ENCODE assay signal across 8 mouse cellular contexts in the genomic region with DNA sequence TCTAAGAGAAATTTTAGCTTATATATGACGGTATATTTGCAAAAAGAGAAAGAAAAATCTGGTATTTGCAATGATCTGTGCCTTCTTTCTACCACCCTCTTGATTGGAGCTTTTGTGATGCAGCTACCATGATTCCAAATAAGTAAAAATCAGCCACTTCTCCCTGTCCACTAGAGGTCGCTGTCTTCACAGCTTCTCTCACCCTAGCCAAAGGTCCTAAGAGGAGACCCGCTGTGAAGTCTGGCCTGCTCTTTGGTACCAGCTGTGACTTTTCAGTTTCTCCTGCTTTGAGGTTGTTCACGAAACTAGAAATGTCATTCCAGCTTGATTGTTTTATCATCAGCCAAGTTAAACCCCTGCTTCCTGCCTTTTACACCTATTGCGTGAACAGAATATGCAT. TPM values are rescaled to one million over a fixed set of nuclear protein-coding genes. Genes with fewer than 3 reads are reported as not detected.
A peak's percentile ranks its signal among the peaks of the same experiment; 100 is the strongest.
DNase-seq lines count a peak whose midpoint lies in the region; TF ChIP-seq lines count a peak whose summit lies in the region.

No protein-coding gene starts in this region.

- no peak overlapping the region for H3K27ac ChIP-seq in liver, adult 2 months (replicated peaks; ENCODE audit: insufficient read depth, low read depth, low read length)

- H3K36me3 ChIP-seq in liver, adult 2 months (ENCODE audit: control insufficient read depth, insufficient read depth, low read length): no peaks in the 10 kb centered on the region

- DNase-seq in cerebellum, adult 18-20 months: peak; percentile 34 to 36
- no peak for DNase-seq in cerebellum, adult 11 months
- peak; percentile 33 for DNase-seq in liver, adult 2 months (ENCODE audit: extremely low read depth, low read depth, low spot score)
- DNase-seq in liver: no peak
- DNase-seq in brain, embryonic 14.5 days (ENCODE audit: low read depth): peak; percentile 78
- DNase-seq in kidney, adult 9 months: peak; percentile 52
- peak; percentile 11 for DNase-seq in retina, adult 2 months (ENCODE audit: low read depth, low spot score)
- DNase-seq in gastrocnemius, postnatal 10 days: no peak

- H3K27me3 ChIP-seq in liver, adult 2 months (ENCODE audit: control insufficient read depth, insufficient read depth, low read length): no peaks in the 10 kb centered on the region

- no peak overlapping the region for H3K9ac ChIP-seq in liver, adult 2 months (ENCODE audit: low read depth, low read length)

- no peak overlapping the region for H3K4me3 ChIP-seq in liver, adult 2 months (ENCODE audit: insufficient read depth, low read depth, low read length)

- TF ChIP-seq POLR2A in liver, adult 2 months (IDR thresholded peaks at IDR 0.05; ENCODE audit: extremely low read depth, insufficient read depth, low read length): no peak
- no peak for TF ChIP-seq POLR2A in brain, embryonic 14.5 days (IDR thresholded peaks at IDR 0.05; ENCODE audit: borderline replicate concordance, extremely low read depth, insufficient read depth, insufficient read length, poor library complexity, severe bottlenecking)

- no peaks in the 10 kb centered on the region for H3K79me2 ChIP-seq in liver, adult 2 months (ENCODE audit: control insufficient read depth, insufficient read depth, low read length)

- no peaks in the 10 kb centered on the region; the same call in 1 of the 2 replicates for H3K4me1 ChIP-seq in liver, adult 2 months (ENCODE audit: control insufficient read depth, insufficient read depth, low read length)

- peak; percentile 36; the same call in 1 of the 2 replicates for TF ChIP-seq CTCF in liver, adult 2 months (IDR thresholded peaks at IDR 0.05; ENCODE audit: low read depth, low read length)
- TF ChIP-seq CTCF in brain, embryonic 14.5 days (IDR thresholded peaks at IDR 0.05; ENCODE audit: borderline replicate concordance, extremely low read depth, insufficient read depth, insufficient read length): peak; percentile 69; the same call in 1 of the 2 replicates

- 37% methylated on average over 5 of the region's 5 CpGs for WGBS in liver, adult 2 months

RNA-seq across cellular contexts. Expression of a gene that starts 14.5 kb away (rescaled TPM):
- total RNA-seq in liver, adult 2 months (2014; rRNA removed): 0.37 and 0.47 TPM in 2 replicates
- polyA plus RNA-seq in liver, adult 2 months (2012; rRNA removed): 0.17 TPM in 2 replicates
- polyA plus RNA-seq in brain, embryonic 14.5 days (2012; rRNA removed): 0.89 and 1.2 TPM in 2 replicates
- total RNA-seq in gastrocnemius, postnatal 10 days (2021): under 1 TPM; 0.16 to 0.41 TPM

Comparison
In these comparisons a context has a peak if more than half of its experiments do, and no peak if none do; other contexts are left out.
1. DNase-seq: peak in cerebellum, adult 18-20 months (2 of 2), liver, adult 2 months (single experiment), brain, embryonic 14.5 days (single experiment), kidney, adult 9 months (single experiment) and retina, adult 2 months (single experiment); none in cerebellum, adult 11 months (single experiment), liver (single experiment) and gastrocnemius, postnatal 10 days (single experiment).